ENCODE assay signal across 8 mouse cellular contexts in genomic region chr10:80250573-80250972, GRCm38 (mm10). TPM values are rescaled to one million over a fixed set of nuclear protein-coding genes. Genes with fewer than 3 reads are reported as not detected.
DNase-seq lines count a peak whose midpoint lies in the region; ATAC-seq and TF ChIP-seq lines count a peak whose summit lies in the region.

No protein-coding gene starts in this region.

- H3K27ac ChIP-seq in neural tube, embryonic 11.5 days (ENCODE audit: low read depth, low read length): no peak overlapping the region
- no peak overlapping the region for H3K27ac ChIP-seq in liver, embryonic 14.5 days

- H3K4me3 ChIP-seq in neural tube, embryonic 11.5 days (ENCODE audit: low read depth, low read length): no peak overlapping the region
- peak overlapping the region in 1 of 2 experiments; percentile 96; a peak in 3 of 4 replicates for H3K4me3 ChIP-seq in liver, embryonic 14.5 days (ENCODE audit: insufficient read depth in 1 of 2, low read depth in 2 of 2, low read length in 2 of 2)

- TF ChIP-seq EP300 in liver, embryonic 14.5 days (IDR thresholded peaks at IDR 0.05; ENCODE audit: low read depth): no peak

- peaks cover 12% of the 10 kb centered on the region; the same call in 1 of the 2 replicates for H3K4me1 ChIP-seq in neural tube, embryonic 11.5 days (ENCODE audit: control insufficient read depth, insufficient read depth, low read length)
- H3K4me1 ChIP-seq in liver, embryonic 14.5 days (replicated peaks; ENCODE audit: control insufficient read depth in 2 of 2, insufficient read depth in 2 of 2, low read length in 1 of 2): peaks cover 12 to 14% of the 10 kb centered on the region in 2 experiments

- H3K4me2 ChIP-seq in neural tube, embryonic 11.5 days (ENCODE audit: low read depth): peak overlapping the region; percentile 82; the same call in 1 of the 2 replicates
- H3K4me2 ChIP-seq in liver, embryonic 14.5 days (ENCODE audit: low read depth): peak overlapping the region; percentile 94

- WGBS in neural tube, embryonic 11.5 days: 86% methylated on average over 4 of the region's 4 CpGs
- 74% methylated on average over 4 of the region's 4 CpGs for WGBS in liver, embryonic 14.5 days (ENCODE audit: insufficient replicate concordance)

- H3K27me3 ChIP-seq in neural tube, embryonic 11.5 days (ENCODE audit: control insufficient read depth, insufficient read depth, low read length): no peaks in the 10 kb centered on the region
- H3K27me3 ChIP-seq in liver, embryonic 14.5 days (ENCODE audit: control insufficient read depth, insufficient read depth, low read length): no peaks in the 10 kb centered on the region

- ATAC-seq in cerebellum, adult (ENCODE audit: insufficient number of reproducible peaks, low FRiP score, low TSS enrichment): no peak
- ATAC-seq in neural tube, embryonic 11.5 days (ENCODE audit: insufficient read depth, low FRiP score, low TSS enrichment): no peak
- no peak for ATAC-seq in liver, embryonic 14.5 days (ENCODE audit: insufficient read depth)

- no peaks in the 10 kb centered on the region for H3K9me3 ChIP-seq in neural tube, embryonic 11.5 days (ENCODE audit: control insufficient read depth, low read length)
- H3K9me3 ChIP-seq in liver, embryonic 14.5 days (ENCODE audit: control insufficient read depth, low read length): no peaks in the 10 kb centered on the region

- TF ChIP-seq CTCF in liver, embryonic 14.5 days (IDR thresholded peaks at IDR 0.05; ENCODE audit: low read depth): no peak

- peak; percentile 36 for DNase-seq in cerebellum, adult 9-11 months
- DNase-seq in neural tube, embryonic 11.5 days (ENCODE audit: low spot score): no peak
- no peak for DNase-seq in neural tube, embryonic 10.5 days (ENCODE audit: extremely low spot score, low spot score)
- no peak for DNase-seq in liver, embryonic 14.5 days (ENCODE audit: low read depth in 3 of 3, low spot score in 3 of 3)
- no peak for DNase-seq in urinary bladder, postnatal 4 days (ENCODE audit: low spot score in 2 of 2)
- no peak for DNase-seq in urinary bladder, postnatal 36 days (ENCODE audit: low spot score in 2 of 2)
- DNase-seq in frontal cortex, postnatal 14 days (ENCODE audit: low spot score in 2 of 2): no peak

- H3K9ac ChIP-seq in neural tube, embryonic 11.5 days (ENCODE audit: low read length): no peak overlapping the region; the same call in 1 of the 2 replicates
- peak overlapping the region; percentile 98 for H3K9ac ChIP-seq in liver, embryonic 14.5 days (replicated peaks)

- H3K36me3 ChIP-seq in neural tube, embryonic 11.5 days (ENCODE audit: control insufficient read depth, insufficient read depth, low read length): peaks cover 8% of the 10 kb centered on the region; the same call in 1 of the 2 replicates
- peaks cover 12% of the 10 kb centered on the region for H3K36me3 ChIP-seq in liver, embryonic 14.5 days (replicated peaks; ENCODE audit: control insufficient read depth, insufficient read depth, low read depth)

RNA-seq across cellular contexts. Expression of gene Ndufs7, which starts 1.7 kb away (rescaled TPM):
- polyA plus RNA-seq in neural tube, embryonic 11.5 days (2014; fragmentation: Nextera tagmentation; extraction: Ambion mirVana): 247 and 261 TPM in 2 replicates
- 189 and 256 TPM in 2 replicates for polyA plus RNA-seq in liver, embryonic 14.5 days (2012; rRNA removed)
- polyA plus RNA-seq in liver, embryonic 14.5 days (2014; fragmentation: Nextera tagmentation; extraction: Ambion mirVana): 272 and 285 TPM in 2 replicates

RNA-seq across cellular contexts. Expression of gene Gamt, which starts 10.2 kb away (rescaled TPM):
- polyA plus RNA-seq in neural tube, embryonic 11.5 days (2014; fragmentation: Nextera tagmentation; extraction: Ambion mirVana): 35.1 and 37.7 TPM in 2 replicates
- polyA plus RNA-seq in liver, embryonic 14.5 days (2012; rRNA removed): 36.5 and 41.4 TPM in 2 replicates
- 64.9 and 67.9 TPM in 2 replicates for polyA plus RNA-seq in liver, embryonic 14.5 days (2014; fragmentation: Nextera tagmentation; extraction: Ambion mirVana)

RNA-seq across cellular contexts. Expression of gene Dazap1, which starts 10.7 kb away (rescaled TPM):
- polyA plus RNA-seq in neural tube, embryonic 11.5 days (2014; fragmentation: Nextera tagmentation; extraction: Ambion mirVana): 49.8 and 51.9 TPM in 2 replicates
- polyA plus RNA-seq in liver, embryonic 14.5 days (2012; rRNA removed): 54.8 and 75.9 TPM in 2 replicates
- polyA plus RNA-seq in liver, embryonic 14.5 days (2014; fragmentation: Nextera tagmentation; extraction: Ambion mirVana): 20.4 and 22.7 TPM in 2 replicates

RNA-seq across cellular contexts. Expression of gene Mum1, which starts 24.3 kb away (rescaled TPM):
- 59.6 and 61.8 TPM in 2 replicates for polyA plus RNA-seq in neural tube, embryonic 11.5 days (2014; fragmentation: Nextera tagmentation; extraction: Ambion mirVana)
- 12.9 and 18.8 TPM in 2 replicates for polyA plus RNA-seq in liver, embryonic 14.5 days (2012; rRNA removed)
- 13.2 and 13.8 TPM in 2 replicates for polyA plus RNA-seq in liver, embryonic 14.5 days (2014; fragmentation: Nextera tagmentation; extraction: Ambion mirVana)

RNA-seq across cellular contexts. Expression of gene Rps15, which starts 41.7 kb away (rescaled TPM):
- 857 and 860 TPM in 2 replicates for polyA plus RNA-seq in neural tube, embryonic 11.5 days (2014; fragmentation: Nextera tagmentation; extraction: Ambion mirVana)
- polyA plus RNA-seq in liver, embryonic 14.5 days (2012; rRNA removed): 2,043 and 2,097 TPM in 2 replicates
- polyA plus RNA-seq in liver, embryonic 14.5 days (2014; fragmentation: Nextera tagmentation; extraction: Ambion mirVana): 805 and 809 TPM in 2 replicates
